Mouse (Mus musculus) C2C12 (cell line): ENCODE measurements around the gene Otud3. TPM values are rescaled to one million over a fixed set of nuclear protein-coding genes. Genes with fewer than 3 reads are reported as not detected.

Experiments used
- H3K27me3 ChIP-seq: one replicate; pipeline ENCODE4 v1.6.1; 2011; ENCODE audit not compliant: control insufficient read depth, insufficient read depth, insufficient read length
- H3K36me3 ChIP-seq: one replicate; pipeline ENCODE4 v1.6.1; 2011; ENCODE audit not compliant: control insufficient read depth, insufficient read depth
- H3K4me3 ChIP-seq: one replicate; pipeline ENCODE4 v1.5.1; 2011; ENCODE audit warnings: mild to moderate bottlenecking, control low read depth; ENCODE audit not compliant: poor library complexity, insufficient read depth, severe bottlenecking
- H3K79me2 ChIP-seq: one replicate; pipeline ENCODE4 v1.6.1; 2011; ENCODE audit not compliant: control insufficient read depth, insufficient read depth
- H3K79me3 ChIP-seq: one replicate; pipeline ENCODE4 v1.6.1; 2011; ENCODE audit warnings: low read depth, control low read depth
- H3ac ChIP-seq: one replicate; pipeline ENCODE3; 2011; ENCODE audit warnings: low read depth; ENCODE audit not compliant: control insufficient read depth, insufficient read length
- CEBPB ChIP-seq: IDR thresholded peaks from one replicate; pipeline ENCODE4 v1.6.1; 2011; ENCODE audit warnings: low read depth, mild to moderate bottlenecking, control low read depth, moderate library complexity
- CTCF ChIP-seq: IDR thresholded peaks from one replicate; pipeline ENCODE4 v1.5.1; 2011; ENCODE audit not compliant: control insufficient read depth, insufficient read depth, insufficient read length
- FOSL1 ChIP-seq: IDR thresholded peaks from one replicate; pipeline ENCODE4 v1.8.0; 2011; ENCODE audit warnings: mild to moderate bottlenecking, low read length; ENCODE audit not compliant: poor library complexity, insufficient read depth, severe bottlenecking
- MAX ChIP-seq: IDR thresholded peaks from one replicate; pipeline ENCODE4 v1.6.1; 2011; ENCODE audit warnings: mild to moderate bottlenecking, control low read depth
- MYOD1 ChIP-seq: IDR thresholded peaks from one replicate; pipeline ENCODE4 v1.6.1; 2011; ENCODE audit warnings: low read depth; ENCODE audit not compliant: control insufficient read depth, insufficient read length
- MYOG ChIP-seq: IDR thresholded peaks from one replicate; pipeline ENCODE4 v1.6.1; 2011; ENCODE audit not compliant: control insufficient read depth, insufficient read length; ENCODE audit errors: extremely low read depth
- USF1 ChIP-seq: IDR thresholded peaks from one replicate; pipeline ENCODE4 v1.6.1; 2011; ENCODE audit warnings: low read depth, mild to moderate bottlenecking, control low read depth, moderate library complexity
- polyA plus RNA-seq: library from polyadenylated mRNA; unstranded; fragments of >200 nt; fragmentation: generic; extraction: Trizol; gene quantifications from one replicate; pipeline ENCODE4 v1.2.1, GENCODE M21; 2012; ENCODE audit warnings: missing spikeins

Otud3 gene
- polyA plus RNA-seq, 1 experiment = 9.2 TPM

DNA sequence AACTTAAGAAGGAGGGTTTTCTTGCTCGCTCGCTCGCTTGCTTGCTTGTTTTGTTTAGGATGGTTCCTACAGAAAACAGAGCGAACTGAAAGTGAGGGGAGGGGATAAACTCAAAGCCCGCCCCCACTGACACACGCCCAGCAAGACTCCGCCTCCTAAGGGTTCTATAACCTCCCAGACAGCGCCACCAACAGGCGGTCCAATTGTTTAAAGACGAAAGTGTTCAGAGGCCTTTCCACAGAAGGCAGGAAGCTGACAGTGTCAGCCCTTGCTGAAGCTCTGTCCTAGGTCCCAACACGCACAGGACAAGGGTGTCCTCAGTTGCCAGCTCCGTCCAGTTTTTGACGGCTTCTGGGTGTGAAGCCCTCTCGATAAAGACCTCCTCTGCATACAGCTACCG, 30.0 kb upstream of the Otud3 start:
- Histone ChIP-seq H3K79me3 (no peaks in the 10 kb centered on the region), H3ac (no peak overlapping the region), H3K27me3 (peaks cover 14% of the 10 kb centered on the region), H3K36me3 (no peaks in the 10 kb centered on the region), H3K4me3 (peak overlapping the region; percentile 11), H3K79me2 (no peaks in the 10 kb centered on the region)
- TF ChIP-seq CEBPB = no peak
- no peak for TF ChIP-seq MYOD1
- no peak for TF ChIP-seq CTCF
- TF ChIP-seq MYOG = no peak
- no peak for TF ChIP-seq USF1
- TF ChIP-seq MAX = no peak
- no peak for TF ChIP-seq FOSL1

DNA sequence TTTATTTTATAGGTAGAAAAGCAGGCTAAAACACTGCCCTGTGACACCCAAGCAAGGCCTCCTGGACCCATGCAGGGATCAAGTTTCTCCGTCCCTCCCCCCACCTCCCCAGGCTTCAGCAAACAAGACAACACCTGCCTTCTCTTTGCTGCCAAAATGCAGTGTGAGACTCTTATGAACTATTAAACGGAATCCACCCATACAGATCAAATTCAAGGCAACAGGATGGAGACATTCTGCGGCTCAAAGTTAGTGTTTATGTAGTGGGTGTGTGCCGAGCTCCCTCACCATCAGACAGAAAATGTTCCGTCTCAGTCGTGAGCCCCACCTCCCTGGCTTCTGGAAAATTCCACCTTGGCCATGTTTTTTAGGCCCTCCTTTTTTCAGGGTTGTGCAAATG, 28.2 kb upstream of the Otud3 start:
- Histone ChIP-seq H3K79me3 (no peaks in the 10 kb centered on the region), H3K4me3 (no peak overlapping the region), H3ac (no peak overlapping the region), H3K27me3 (peaks cover 13% of the 10 kb centered on the region), H3K79me2 (no peaks in the 10 kb centered on the region), H3K36me3 (no peaks in the 10 kb centered on the region)
- TF ChIP-seq MYOG = no peak
- no peak for TF ChIP-seq FOSL1
- no peak for TF ChIP-seq MYOD1
- no peak for TF ChIP-seq MAX
- no peak for TF ChIP-seq USF1
- no peak for TF ChIP-seq CEBPB
- no peak for TF ChIP-seq CTCF

DNA sequence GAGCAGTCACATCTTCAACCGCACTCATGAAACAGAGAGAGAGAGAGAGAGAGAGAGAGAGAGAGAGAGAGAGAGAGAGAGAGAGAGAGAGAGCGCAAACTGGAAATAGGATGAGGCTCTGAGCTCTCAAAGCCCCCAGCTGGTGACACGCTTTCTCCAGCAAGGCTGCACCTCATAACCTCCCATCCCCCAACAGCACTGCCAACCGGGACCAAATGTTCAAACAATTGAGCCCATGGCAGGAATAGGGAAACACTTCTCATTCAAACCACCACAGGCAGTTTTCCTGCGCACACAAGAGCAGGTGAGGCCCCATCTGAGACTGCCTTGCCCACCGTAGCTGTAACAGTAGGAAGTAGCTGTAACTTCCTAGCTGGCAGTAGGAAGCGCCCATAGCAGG, 27.7 kb upstream of the Otud3 start:
- H3K27me3 ChIP-seq = peaks cover 7% of the 10 kb centered on the region
- no peaks in the 10 kb centered on the region for H3K79me2 ChIP-seq
- H3K4me3 ChIP-seq = no peak overlapping the region
- no peaks in the 10 kb centered on the region for H3K79me3 ChIP-seq
- TF ChIP-seq FOSL1 (no peak), CTCF (no peak), MAX (no peak), MYOD1 (no peak), USF1 (no peak), MYOG (no peak), CEBPB (no peak)
- H3K36me3 ChIP-seq = no peaks in the 10 kb centered on the region
- H3ac ChIP-seq = no peak overlapping the region

DNA sequence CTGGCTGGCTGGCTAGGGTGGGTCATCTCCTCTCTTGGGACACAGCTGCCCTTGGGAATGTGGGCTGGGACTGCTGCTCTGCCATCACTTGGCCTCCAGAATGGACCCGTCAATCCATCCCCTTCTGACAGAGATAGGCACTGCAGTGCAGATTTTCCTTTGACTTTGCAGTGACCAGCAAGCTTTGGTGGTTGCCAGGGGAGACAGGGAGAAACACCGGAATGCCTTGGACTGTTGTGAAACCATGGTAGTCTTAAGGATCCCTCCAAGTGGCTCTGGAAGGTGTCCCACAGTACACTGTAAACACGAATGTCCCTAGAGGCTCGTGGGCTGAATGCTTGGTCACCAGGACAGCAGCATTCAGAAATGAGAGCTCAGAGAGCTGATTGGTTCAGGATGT, 25.7 kb upstream of the Otud3 start:
- Histone ChIP-seq H3K79me2 (no peaks in the 10 kb centered on the region), H3K4me3 (no peak overlapping the region), H3K27me3 (peaks cover 10% of the 10 kb centered on the region), H3ac (no peak overlapping the region), H3K79me3 (no peaks in the 10 kb centered on the region), H3K36me3 (no peaks in the 10 kb centered on the region)
- no peak for TF ChIP-seq FOSL1
- TF ChIP-seq MYOG = no peak
- no peak for TF ChIP-seq MYOD1
- TF ChIP-seq CTCF = no peak
- no peak for TF ChIP-seq CEBPB
- TF ChIP-seq MAX = no peak
- TF ChIP-seq USF1 = no peak

DNA sequence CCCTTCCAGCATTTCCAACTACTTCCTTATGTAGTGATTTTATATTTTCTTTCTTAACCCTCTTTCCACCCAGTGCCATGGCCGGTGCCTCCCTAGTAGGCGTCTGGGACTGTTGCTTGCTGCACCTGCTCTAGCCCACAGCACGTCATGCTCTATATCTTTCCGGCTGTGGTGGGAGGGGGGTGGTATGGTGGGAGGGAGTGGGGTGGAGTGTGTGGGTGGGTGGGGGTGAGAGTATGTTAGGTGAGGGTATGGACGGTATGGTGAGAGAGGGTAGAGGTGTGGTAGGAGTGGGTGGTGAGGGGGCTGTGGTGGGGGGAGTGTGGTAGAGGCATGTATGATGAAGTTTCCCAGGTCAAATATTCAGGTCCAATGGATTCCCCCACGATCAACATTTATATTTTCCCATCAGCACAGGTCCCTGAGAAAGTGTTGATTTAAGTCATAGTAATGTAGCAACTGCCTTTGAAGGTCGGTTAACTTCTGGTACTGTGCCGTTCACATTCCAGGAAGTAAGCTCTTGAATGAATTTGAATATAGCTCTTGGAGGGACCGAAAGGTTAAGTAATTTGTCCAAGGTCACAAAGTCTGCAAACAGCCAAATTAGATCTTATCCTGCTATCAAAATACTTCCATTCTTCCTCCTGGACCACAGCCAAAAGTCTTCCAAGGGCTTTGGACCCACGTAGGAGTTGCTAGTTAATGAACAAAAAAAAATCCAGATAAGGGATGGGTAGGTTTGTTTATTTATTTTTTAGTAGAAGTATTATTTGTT, 24.9 kb upstream of the Otud3 start:
- TF ChIP-seq CTCF = no peak
- no peak for TF ChIP-seq MYOG
- TF ChIP-seq USF1 = no peak
- no peak for TF ChIP-seq CEBPB
- TF ChIP-seq MAX = no peak
- TF ChIP-seq MYOD1 = no peak
- TF ChIP-seq FOSL1 = no peak
- Histone ChIP-seq H3K79me2 (no peaks in the 10 kb centered on the region), H3K79me3 (no peaks in the 10 kb centered on the region), H3K36me3 (no peaks in the 10 kb centered on the region), H3K4me3 (no peak overlapping the region), H3ac (no peak overlapping the region), H3K27me3 (peaks cover 12% of the 10 kb centered on the region)
